Mouse (Mus musculus) adrenal gland, adult 2 months (tissue): ENCODE data around the gene Lmcd1. TPM values are rescaled to one million over a fixed set of nuclear protein-coding genes. Genes with fewer than 3 reads are reported as not detected.

Source experiments
- DNase-seq: peaks from one replicate; pipeline ENCODE4 v3.0.0; 2021
- polyA plus RNA-seq: library from polyadenylated mRNA; depleted of rRNA; stranded (reverse); fragments of >200 nt; gene quantifications from 2 replicates; pipeline ENCODE4 v1.2.3, GENCODE M21; 2012; rRNA removed
- total RNA-seq, 2 experiments: library from RNA; stranded (reverse); gene quantifications; 2 replicates each; pipeline ENCODE4 v1.2.3; 2021

The Lmcd1 gene
- total and polyA plus RNA-seq, 3 experiments = 8.1 to 10.5 (median 8.3) TPM

- DNase-seq = no peak
Measured at GRCm38 (mm10) chr6:112359341-112359740, 85.8 kb downstream of the Lmcd1 start.

- no peak for DNase-seq
Measured at GRCm38 (mm10) chr6:112360676-112361075, 87.1 kb downstream of the Lmcd1 start.

GRCm38 (mm10) chr6:112362349-112362958, 88.9 kb downstream of the Lmcd1 start:
- DNase-seq = peak; percentile 72

- DNase-seq = peak; percentile 58
Measured at GRCm38 (mm10) chr6:112364581-112364980, 91.0 kb downstream of the Lmcd1 start.

GRCm38 (mm10) chr6:112365294-112365693, 91.7 kb downstream of the Lmcd1 start:
- DNase-seq = no peak

GRCm38 (mm10) chr6:112373886-112374585, 100.5 kb downstream of the Lmcd1 start:
- DNase-seq = no peak

GRCm38 (mm10) chr6:112375661-112376392, 102.3 kb downstream of the Lmcd1 start:
- no peak for DNase-seq

GRCm38 (mm10) chr6:112379054-112379453, 105.5 kb downstream of the Lmcd1 start:
- no peak for DNase-seq

Other genes with a start within 250 kb of the Lmcd1 start
- 10 to 100 TPM in 1 of 2 experiments, under 1 TPM in 1; 0.59 to 27.0 TPM for gene Ssu2, start 114.3 kb downstream of the Lmcd1 start, total RNA-seq
- gene Ssu2, start 114.3 kb downstream of the Lmcd1 start, polyA plus RNA-seq = 29.5 and 47.1 TPM in 2 replicates
- gene Cav3, start 185.7 kb downstream of the Lmcd1 start, total RNA-seq = not detected
- gene Cav3, start 185.7 kb downstream of the Lmcd1 start, polyA plus RNA-seq = 0.08 TPM in 1 of 2 replicates, not detected in the other
- 100 to 1,000 TPM in 1 of 2 experiments, 10 to 100 TPM in 1; 21.0 to 333 TPM for gene Oxtr, start 216.2 kb downstream of the Lmcd1 start, total RNA-seq
- 98.5 and 193 TPM in 2 replicates for gene Oxtr, start 216.2 kb downstream of the Lmcd1 start, polyA plus RNA-seq